ENCODE assay signal across 9 mouse cellular contexts in the genomic region with DNA sequence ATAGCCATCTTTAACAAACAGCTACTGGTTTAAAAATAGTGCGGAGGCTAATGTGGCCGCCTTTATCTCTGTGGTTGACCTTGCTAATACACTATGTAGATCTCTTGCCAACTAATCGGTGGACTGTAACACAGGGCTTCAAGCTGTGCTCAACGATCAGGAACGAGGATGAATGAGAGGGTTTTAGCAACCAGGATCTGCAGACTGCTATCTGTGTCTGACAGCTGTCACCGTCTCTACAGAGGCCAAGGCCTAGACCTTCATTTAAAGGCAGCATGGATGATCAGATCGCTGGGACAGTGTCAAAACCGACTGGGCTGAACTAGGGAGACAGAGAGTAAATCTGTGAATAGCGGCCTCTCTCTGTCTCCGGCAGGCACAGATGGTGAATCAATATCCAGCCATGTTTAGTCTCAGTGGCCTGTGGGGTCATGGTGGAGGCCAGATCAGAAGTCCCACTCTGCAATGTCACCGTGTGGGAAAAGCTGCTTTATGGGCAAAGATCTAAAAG.
DNase-seq lines count a peak whose midpoint lies in the region; ATAC-seq lines count a peak whose summit lies in the region.
"Had no signal": no experiment of that assay in that cellular context is flagged by ENCODE, and none has a peak within 500 bp of the region (broad histone marks: within the 10 kb centered on the region; RNA-seq: fewer than 3 reads in every experiment).

No protein-coding gene starts in this region.

- no peaks in the 10 kb centered on the region for H3K9me3 ChIP-seq in kidney, embryonic 16.5 days (ENCODE audit: low read length)
- H3K9me3 ChIP-seq: embryonic facial prominence, embryonic 13.5 days had no signal

- H3K4me3 ChIP-seq in kidney, embryonic 16.5 days (ENCODE audit: low read length) = no peak overlapping the region
- H3K4me3 ChIP-seq: embryonic facial prominence, embryonic 13.5 days had no signal

- H3K27me3 ChIP-seq in kidney, embryonic 16.5 days (ENCODE audit: insufficient read depth, low read length) = no peaks in the 10 kb centered on the region

- DNase-seq in ovary, adult 18-20 months (ENCODE audit: low spot score) = peak; percentile 35
- no peak for DNase-seq in ovary, postnatal 10 days (ENCODE audit: low spot score)
- peak; percentile 50 for DNase-seq in embryo, embryonic 11 days
- DNase-seq in retina, embryonic 14.5 days (ENCODE audit: low spot score) = peak; percentile 54
- no peak for DNase-seq in layer of hippocampus, adult 9-10 months (ENCODE audit: low spot score)
- DNase-seq in gastrocnemius, adult 8-10 months (ENCODE audit: low spot score in 2 of 2) = no peak

- H3K4me2 ChIP-seq in kidney, embryonic 16.5 days (replicated peaks; ENCODE audit: low read depth, low read length) = no peak overlapping the region
- H3K4me2 ChIP-seq: embryonic facial prominence, embryonic 13.5 days had no signal

- no peak overlapping the region for H3K9ac ChIP-seq in kidney, embryonic 16.5 days (replicated peaks; ENCODE audit: low read length)
- H3K9ac ChIP-seq: embryonic facial prominence, embryonic 13.5 days had no signal

- peaks cover 42% of the 10 kb centered on the region for H3K4me1 ChIP-seq in kidney, embryonic 16.5 days (ENCODE audit: insufficient read depth, low read length)

- no peaks in the 10 kb centered on the region for H3K36me3 ChIP-seq in kidney, embryonic 16.5 days (ENCODE audit: insufficient read depth, low read length)
- H3K36me3 ChIP-seq: embryonic facial prominence, embryonic 13.5 days had no signal

- ATAC-seq in kidney, embryonic 16.5 days (ENCODE audit: low FRiP score, low TSS enrichment) = peak; percentile 63
- ATAC-seq in erythroblast, adult 5-6 weeks (replicated peaks; ENCODE audit: low FRiP score, poor library complexity, severe bottlenecking) = no peak

- no peak overlapping the region for H3K27ac ChIP-seq in kidney, embryonic 16.5 days (ENCODE audit: low read length)
- H3K27ac ChIP-seq: embryonic facial prominence, embryonic 13.5 days had no signal

- WGBS in kidney, embryonic 16.5 days = 19% methylated on average over 11 of the region's 11 CpGs

Comparison
In these comparisons a context has a peak if more than half of its experiments do, and no peak if none do; other contexts are left out.
1. DNase-seq: peak in ovary, adult 18-20 months (single experiment), embryo, embryonic 11 days (single experiment) and retina, embryonic 14.5 days (single experiment); none in ovary, postnatal 10 days (single experiment), layer of hippocampus, adult 9-10 months (single experiment) and gastrocnemius, adult 8-10 months (0 of 2).